9 mouse cellular contexts compared by ENCODE assay signal in the genomic region with DNA sequence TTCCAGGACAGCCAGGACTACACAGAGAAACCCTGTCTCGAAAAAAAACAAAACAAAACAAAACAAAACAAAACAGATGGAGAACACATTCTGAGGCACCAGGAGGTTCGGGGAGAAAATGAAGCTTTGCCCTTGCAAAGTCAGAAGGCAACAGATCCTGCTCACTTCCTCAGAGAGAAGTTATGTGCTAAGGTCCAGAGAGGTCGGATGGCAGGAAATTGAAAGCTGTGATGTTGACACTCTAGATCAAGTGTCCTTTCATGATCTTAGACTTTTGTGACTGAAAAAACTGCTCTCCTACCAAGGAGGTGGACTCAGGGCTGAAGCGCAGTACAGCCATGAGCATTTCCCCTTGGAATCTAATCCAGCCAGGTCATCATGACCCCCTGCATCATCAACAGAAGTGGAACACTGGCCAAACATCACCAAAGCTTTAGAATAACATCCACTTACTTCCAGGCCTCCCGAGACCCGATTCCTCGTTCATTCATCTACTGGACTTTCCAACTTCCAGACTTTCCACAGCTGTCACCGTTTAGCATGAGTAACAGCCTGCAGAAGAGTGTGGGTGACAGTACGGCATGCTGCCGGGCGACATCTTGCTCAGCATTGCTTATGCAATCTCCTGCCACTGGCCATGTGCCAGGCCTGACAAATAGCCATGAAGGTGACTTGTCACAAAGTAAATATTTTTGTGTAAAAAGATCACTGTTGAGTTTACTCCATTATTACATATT.
DNase-seq lines count a peak whose midpoint lies in the region; ATAC-seq lines count a peak whose summit lies in the region.
"Had no signal": no experiment of that assay in that cellular context is flagged by ENCODE, and none has a peak within 500 bp of the region (broad histone marks: within the 10 kb centered on the region; RNA-seq: fewer than 3 reads in every experiment).

No protein-coding gene starts in this region.

- DNase-seq in ovary, adult 18-20 months (ENCODE audit: low spot score) = peak; percentile 41
- no peak for DNase-seq in ovary, postnatal 10 days (ENCODE audit: low spot score)
- DNase-seq in cerebellum, postnatal 36 days = peak; percentile 52 to 63
- peak; percentile 53 for DNase-seq in kidney, postnatal 10 days
- peak; percentile 41 for DNase-seq in lung, postnatal 10 days
- DNase-seq in spleen, postnatal 36 days (ENCODE audit: low spot score in 2 of 2) = no peak
- no peak for DNase-seq in thymus, postnatal 0 days (ENCODE audit: low spot score)

- ATAC-seq in hindbrain, embryonic 16.5 days = no peak

- WGBS in hindbrain, embryonic 16.5 days = 73% methylated on average over 11 of the region's 11 CpGs

- no peak overlapping the region for H3K4me2 ChIP-seq in hindbrain, embryonic 16.5 days (ENCODE audit: low read length)

- no peak overlapping the region for H3K9ac ChIP-seq in hindbrain, embryonic 16.5 days (ENCODE audit: low read depth, low read length)

- no peak overlapping the region for H3K27ac ChIP-seq in hindbrain, embryonic 16.5 days (ENCODE audit: low read depth, low read length)

- no peaks in the 10 kb centered on the region for H3K9me3 ChIP-seq in hindbrain, embryonic 16.5 days (ENCODE audit: control insufficient read depth, low read length)
- H3K9me3 ChIP-seq: megakaryocyte, embryonic 14.5 days had no signal

- H3K27me3 ChIP-seq in hindbrain, embryonic 16.5 days (replicated peaks; ENCODE audit: control insufficient read depth, insufficient read depth, low read length) = no peaks in the 10 kb centered on the region
- H3K27me3 ChIP-seq: megakaryocyte, embryonic 14.5 days had no signal

- H3K4me1 ChIP-seq in hindbrain, embryonic 16.5 days (ENCODE audit: control insufficient read depth, insufficient read depth, low read depth, low read length) = peaks cover 5% of the 10 kb centered on the region
- H3K4me1 ChIP-seq: megakaryocyte, embryonic 14.5 days had no signal

- no peak overlapping the region for H3K4me3 ChIP-seq in hindbrain, embryonic 16.5 days (ENCODE audit: low read length)
- H3K4me3 ChIP-seq: megakaryocyte, embryonic 14.5 days had no signal

- no peaks in the 10 kb centered on the region for H3K36me3 ChIP-seq in hindbrain, embryonic 16.5 days (ENCODE audit: control insufficient read depth, insufficient read depth, low read length)

Comparison
In these comparisons a context has a peak if more than half of its experiments do, and no peak if none do; other contexts are left out.
1. DNase-seq: peak in ovary, adult 18-20 months (single experiment), cerebellum, postnatal 36 days (2 of 2), kidney, postnatal 10 days (single experiment) and lung, postnatal 10 days (single experiment); none in ovary, postnatal 10 days (single experiment), spleen, postnatal 36 days (0 of 2) and thymus, postnatal 0 days (single experiment).